In the genomic region with DNA sequence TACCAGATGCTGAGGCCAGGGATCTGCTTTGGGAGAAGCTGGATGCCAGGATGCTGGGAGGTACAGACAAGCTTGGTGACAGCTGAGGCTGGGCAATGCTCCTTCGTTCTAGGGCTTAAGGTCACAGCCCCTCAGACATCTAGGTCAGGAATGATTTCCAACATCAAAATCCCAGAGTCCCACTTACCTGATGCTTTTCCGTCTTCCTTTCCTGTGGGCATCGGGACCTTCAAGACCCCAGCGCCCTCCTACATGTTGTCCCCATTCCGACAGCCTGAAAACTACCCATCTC, we compare ENCODE assay signal across 7 mouse cellular contexts. TPM values are rescaled to one million over a fixed set of nuclear protein-coding genes. Genes with fewer than 3 reads are reported as not detected.
DNase-seq lines count a peak whose midpoint lies in the region; ATAC-seq and TF ChIP-seq lines count a peak whose summit lies in the region.

A gene (minus strand): TSS at position 283 of the 292 bp plus-strand sequence.

- no peak for ATAC-seq in heart, embryonic 16.5 days (replicated peaks; ENCODE audit: extremely low read depth, insufficient read depth, low FRiP score)
- ATAC-seq in liver, embryonic 15.5 days (ENCODE audit: insufficient read depth) = no peak

- no peak within 1 kb of the TSS for H3K9ac ChIP-seq in heart, embryonic 16.5 days (ENCODE audit: low read length)
- H3K9ac ChIP-seq in liver, embryonic 15.5 days = no peak within 1 kb of the TSS

- no peaks in the 10 kb centered on the region for H3K4me1 ChIP-seq in cortical plate, adult 2 months (ENCODE audit: control insufficient read depth, insufficient read depth, low read length)
- peaks cover 4% of the 10 kb centered on the region for H3K4me1 ChIP-seq in heart, embryonic 16.5 days (ENCODE audit: control insufficient read depth, insufficient read depth, low read length)
- H3K4me1 ChIP-seq in liver, embryonic 15.5 days (replicated peaks) = peaks cover 4% of the 10 kb centered on the region; the same call in 1 of the 2 replicates

- no peak for DNase-seq in adrenal gland, postnatal 14 days
- DNase-seq in ovary, postnatal 36 days (ENCODE audit: low spot score) = no peak
- DNase-seq in c-Kit-positive CD71-positive TER-119-positive erythroid progenitor cells, embryonic 14.5 days (ENCODE audit: low spot score) = no peak
- DNase-seq in spleen, postnatal 4 days (ENCODE audit: low spot score in 2 of 2) = no peak

- H3K27me3 ChIP-seq in heart, embryonic 16.5 days (ENCODE audit: control insufficient read depth, insufficient read depth, low read length) = peaks cover 42% of the 10 kb centered on the region
- H3K27me3 ChIP-seq in liver, embryonic 15.5 days = peaks cover 63% of the 10 kb centered on the region

- H3K9me3 ChIP-seq in heart, embryonic 16.5 days (replicated peaks; ENCODE audit: control insufficient read depth, low read length) = peaks cover 3% of the 10 kb centered on the region; the same call in 1 of the 2 replicates
- H3K9me3 ChIP-seq in liver, embryonic 15.5 days (replicated peaks) = no peaks in the 10 kb centered on the region

- TF ChIP-seq CTCF in cortical plate, adult 2 months (IDR thresholded peaks at IDR 0.05; ENCODE audit: extremely low read depth, insufficient read depth, low read length) = no peak

- 0 out of 2 replicates have a peak within 1 kb of the TSS, but pooled peaks have one; percentile 5 for H3K4me3 ChIP-seq in cortical plate, adult 2 months (ENCODE audit: insufficient read depth, low read length)
- peak within 1 kb of the TSS; percentile 47 for H3K4me3 ChIP-seq in heart, embryonic 16.5 days (ENCODE audit: low read length)
- peak within 1 kb of the TSS; percentile 17 for H3K4me3 ChIP-seq in liver, embryonic 15.5 days (replicated peaks)

- no peak within 1 kb of the TSS for H3K27ac ChIP-seq in cortical plate, adult 2 months (ENCODE audit: insufficient read depth, low read length)
- H3K27ac ChIP-seq in heart, embryonic 16.5 days (ENCODE audit: low read length) = no peak within 1 kb of the TSS
- H3K27ac ChIP-seq in liver, embryonic 15.5 days (replicated peaks) = no peak within 1 kb of the TSS

- no peak for TF ChIP-seq POLR2A in cortical plate, adult 2 months (IDR thresholded peaks at IDR 0.05; ENCODE audit: extremely low read depth, insufficient read depth, low read length)

- 7% methylated on average over 5 of the region's 5 CpGs for WGBS in heart, embryonic 16.5 days
- 8% methylated on average over 5 of the region's 5 CpGs for WGBS in liver, embryonic 15.5 days (ENCODE audit: insufficient replicate concordance)

- H3K4me2 ChIP-seq in heart, embryonic 16.5 days (ENCODE audit: low read depth, low read length) = peak within 1 kb of the TSS; percentile 60
- H3K4me2 ChIP-seq in liver, embryonic 15.5 days = peak within 1 kb of the TSS; percentile 37

- H3K36me3 ChIP-seq in heart, embryonic 16.5 days (ENCODE audit: control insufficient read depth, insufficient read depth) = no peaks in the 10 kb centered on the region
- H3K36me3 ChIP-seq in liver, embryonic 15.5 days (replicated peaks) = no peaks in the 10 kb centered on the region

RNA-seq across cellular contexts. Expression of the gene that starts here (rescaled TPM):
- 26.2 and 34.2 TPM in 2 replicates for total RNA-seq in adrenal gland, postnatal 14 days (2021)
- 6.4 and 7.3 TPM in 2 replicates for polyA plus RNA-seq in cortical plate, adult 2 months (2012; rRNA removed)
- 6.8 and 7.5 TPM in 2 replicates for polyA plus RNA-seq in heart, embryonic 16.5 days (2015; fragmentation: Nextera tagmentation; extraction: Ambion mirVana)
- polyA plus RNA-seq in liver, embryonic 15.5 days (2015; fragmentation: Nextera tagmentation; extraction: Ambion mirVana) = 1.8 and 2.0 TPM in 2 replicates
